Mouse (Mus musculus) forebrain, embryonic 16.5 days (tissue): Measurements from ENCODE around the gene 1810010D01Rik. TPM values are rescaled to one million over a fixed set of nuclear protein-coding genes. Genes with fewer than 3 reads are reported as not detected.

Experiments
- polyA plus RNA-seq: library from polyadenylated mRNA; unstranded; fragments of >200 nt; fragmentation: Nextera tagmentation; extraction: Ambion mirVana; gene quantifications from 2 replicates; pipeline ENCODE4 v1.2.1, GENCODE M21; 2015

The 1810010D01Rik gene
- polyA plus RNA-seq, 1 experiment from 2014 or later, result not detected

Other genes with a start within 250 kb of the 1810010D01Rik start
- 2.5 and 3.9 TPM in 2 replicates for gene Tpcn2, start 75.9 kb upstream of the 1810010D01Rik start, polyA plus RNA-seq
- 2.9 and 3.3 TPM in 2 replicates for gene Mrgprf, start 92.7 kb upstream of the 1810010D01Rik start, polyA plus RNA-seq
- gene Mrgprd, start 106.7 kb upstream of the 1810010D01Rik start, polyA plus RNA-seq, result not detected in 2 replicates